In the genomic region with DNA sequence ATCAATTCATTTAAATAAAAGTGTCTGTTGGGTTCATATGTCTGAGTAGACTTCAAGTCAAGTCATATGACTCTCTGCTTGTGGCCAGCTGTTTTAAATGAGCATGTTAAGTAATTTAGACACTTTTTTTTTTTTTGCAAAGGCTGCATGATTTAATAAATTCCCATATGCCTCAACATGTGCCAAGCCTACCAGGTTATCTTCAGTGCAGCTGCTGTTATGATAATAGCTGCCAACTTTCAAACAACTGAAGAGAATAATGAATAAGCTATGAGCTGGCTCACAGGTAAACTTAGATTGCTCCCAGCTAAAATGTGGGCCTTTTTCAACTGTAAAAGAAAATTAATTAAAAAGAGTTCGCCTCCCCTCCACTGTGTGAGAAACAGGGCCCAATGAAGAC, we compare ENCODE assay signal across 25 mouse cellular contexts.
DNase-seq lines count a peak whose midpoint lies in the region; ATAC-seq and TF ChIP-seq lines count a peak whose summit lies in the region.
"Had no signal": no experiment of that assay in that cellular context is flagged by ENCODE, and none has a peak within 500 bp of the region (broad histone marks: within the 10 kb centered on the region; RNA-seq: fewer than 3 reads in every experiment).

No protein-coding gene starts in this region.

- H3K9ac ChIP-seq in embryonic facial prominence, embryonic 14.5 days (ENCODE audit: low read depth, low read length), result no peak overlapping the region
- H3K9ac ChIP-seq in midbrain, embryonic 14.5 days (replicated peaks; ENCODE audit: low read length), result no peak overlapping the region
- no peak overlapping the region for H3K9ac ChIP-seq in midbrain, embryonic 11.5 days (ENCODE audit: low read length)
- H3K9ac ChIP-seq: embryonic facial prominence, embryonic 12.5 days; forebrain, embryonic 12.5 days; forebrain, embryonic 15.5 days; heart, embryonic 12.5 days; heart, embryonic 15.5 days; hindbrain, embryonic 13.5 days had no signal

- no peaks in the 10 kb centered on the region for H3K27me3 ChIP-seq in embryonic facial prominence, embryonic 14.5 days (replicated peaks; ENCODE audit: control insufficient read depth, insufficient read depth, low read length)
- H3K27me3 ChIP-seq in embryonic facial prominence, embryonic 10.5 days (replicated peaks; ENCODE audit: low read depth, poor library complexity, severe bottlenecking), result no peaks in the 10 kb centered on the region
- H3K27me3 ChIP-seq in midbrain, embryonic 14.5 days (ENCODE audit: control insufficient read depth, insufficient read depth, low read length), result no peaks in the 10 kb centered on the region
- no peaks in the 10 kb centered on the region for H3K27me3 ChIP-seq in midbrain, embryonic 11.5 days (ENCODE audit: control insufficient read depth, insufficient read depth, low read length)
- H3K27me3 ChIP-seq: embryonic facial prominence, embryonic 12.5 days; forebrain, embryonic 12.5 days; forebrain, embryonic 15.5 days; heart, embryonic 12.5 days; heart, embryonic 15.5 days; hindbrain, embryonic 13.5 days had no signal

- H3K4me1 ChIP-seq in embryonic facial prominence, embryonic 14.5 days (ENCODE audit: control insufficient read depth, insufficient read depth, low read length), result no peaks in the 10 kb centered on the region
- H3K4me1 ChIP-seq in embryonic facial prominence, embryonic 10.5 days, result 0 out of 2 replicates have a peak, but pooled peaks cover 4% of the 10 kb centered on the region
- no peaks in the 10 kb centered on the region for H3K4me1 ChIP-seq in midbrain, embryonic 14.5 days (ENCODE audit: control insufficient read depth, insufficient read depth, low read length)
- no peaks in the 10 kb centered on the region for H3K4me1 ChIP-seq in midbrain, embryonic 11.5 days (ENCODE audit: control insufficient read depth, insufficient read depth, low read length)
- H3K4me1 ChIP-seq: embryonic facial prominence, embryonic 12.5 days; forebrain, embryonic 12.5 days; forebrain, embryonic 15.5 days; heart, embryonic 12.5 days; heart, embryonic 15.5 days; hindbrain, embryonic 10.5 days; hindbrain, embryonic 13.5 days had no signal

- DNase-seq in embryonic facial prominence, embryonic 14.5 days (ENCODE audit: low spot score), result peak; percentile 27
- no peak for DNase-seq in embryonic facial prominence, embryonic 10.5 days (ENCODE audit: low spot score)
- peak; percentile 21 for DNase-seq in midbrain, embryonic 14.5 days
- DNase-seq in midbrain, embryonic 11.5 days (ENCODE audit: low spot score, missing footprints), result no peak
- DNase-seq in brain, embryonic 14.5 days (ENCODE audit: low read depth), result peak; percentile 57
- no peak for DNase-seq in left cerebral cortex, adult 18-20 months (ENCODE audit: low spot score in 2 of 2)
- DNase-seq in cerebellum, adult 18-20 months, result no peak
- DNase-seq: adrenal gland, adult 8-10 months; adrenal gland, postnatal 25 days; cerebellum, adult 11-12 months; cerebellum, adult 9-10 months; cerebellum, postnatal 14 days; gastrocnemius, postnatal 36 days; heart, postnatal 10 days; heart, postnatal 36 days had no signal

- H3K4me2 ChIP-seq in embryonic facial prominence, embryonic 14.5 days (ENCODE audit: low read depth, low read length), result no peak overlapping the region
- H3K4me2 ChIP-seq in midbrain, embryonic 14.5 days (ENCODE audit: low read length), result no peak overlapping the region
- no peak overlapping the region for H3K4me2 ChIP-seq in midbrain, embryonic 11.5 days
- H3K4me2 ChIP-seq: embryonic facial prominence, embryonic 12.5 days; forebrain, embryonic 12.5 days; forebrain, embryonic 15.5 days; heart, embryonic 12.5 days; heart, embryonic 15.5 days; hindbrain, embryonic 13.5 days had no signal

- 85% methylated on average over 1 of the region's 1 CpGs for WGBS in embryonic facial prominence, embryonic 14.5 days
- 84% methylated on average over 1 of the region's 1 CpGs for whole genome bisulfite sequencing in embryonic facial prominence, embryonic 10.5 days
- WGBS in midbrain, embryonic 14.5 days, result 84% methylated on average over 1 of the region's 1 CpGs
- 92% methylated on average over 1 of the region's 1 CpGs for WGBS in midbrain, embryonic 11.5 days

- TF ChIP-seq CTCF in brain, embryonic 14.5 days (IDR thresholded peaks at IDR 0.05; ENCODE audit: borderline replicate concordance, extremely low read depth, insufficient read depth, insufficient read length), result no peak

- H3K9me3 ChIP-seq in embryonic facial prominence, embryonic 14.5 days (ENCODE audit: control insufficient read depth, low read length), result no peaks in the 10 kb centered on the region
- H3K9me3 ChIP-seq in embryonic facial prominence, embryonic 10.5 days, result no peaks in the 10 kb centered on the region
- no peaks in the 10 kb centered on the region for H3K9me3 ChIP-seq in midbrain, embryonic 14.5 days (ENCODE audit: control insufficient read depth, low read length)
- H3K9me3 ChIP-seq in midbrain, embryonic 11.5 days (ENCODE audit: control insufficient read depth, low read length), result no peaks in the 10 kb centered on the region
- H3K9me3 ChIP-seq: embryonic facial prominence, embryonic 12.5 days; forebrain, embryonic 12.5 days; forebrain, embryonic 15.5 days; heart, embryonic 12.5 days; heart, embryonic 15.5 days; hindbrain, embryonic 10.5 days; hindbrain, embryonic 13.5 days had no signal

- no peak for TF ChIP-seq POLR2A in brain, embryonic 14.5 days (IDR thresholded peaks at IDR 0.05; ENCODE audit: borderline replicate concordance, extremely low read depth, insufficient read depth, insufficient read length, poor library complexity, severe bottlenecking)

- no peak for ATAC-seq in embryonic facial prominence, embryonic 14.5 days (ENCODE audit: low read depth)
- no peak for ATAC-seq in midbrain, embryonic 14.5 days (ENCODE audit: low FRiP score, low TSS enrichment)
- ATAC-seq in midbrain, embryonic 11.5 days (ENCODE audit: low FRiP score), result no peak
- ATAC-seq: activated CD4-positive, CD25-positive, alpha-beta regulatory T cell, adult 4 months; forebrain, embryonic 15.5 days; intestine, postnatal 0 days had no signal

- H3K27ac ChIP-seq in embryonic facial prominence, embryonic 14.5 days (replicated peaks; ENCODE audit: low read depth, low read length), result no peak overlapping the region
- no peak overlapping the region for H3K27ac ChIP-seq in embryonic facial prominence, embryonic 10.5 days (replicated peaks)
- no peak overlapping the region for H3K27ac ChIP-seq in midbrain, embryonic 14.5 days (replicated peaks; ENCODE audit: low read depth, low read length)
- no peak overlapping the region for H3K27ac ChIP-seq in midbrain, embryonic 11.5 days (ENCODE audit: low read depth, low read length)
- H3K27ac ChIP-seq: embryonic facial prominence, embryonic 12.5 days; forebrain, embryonic 12.5 days; forebrain, embryonic 15.5 days; heart, embryonic 15.5 days; hindbrain, embryonic 10.5 days; hindbrain, embryonic 13.5 days had no signal

- no peak overlapping the region for H3K4me3 ChIP-seq in embryonic facial prominence, embryonic 14.5 days (ENCODE audit: low read depth, low read length)
- H3K4me3 ChIP-seq in embryonic facial prominence, embryonic 10.5 days, result no peak overlapping the region
- H3K4me3 ChIP-seq in midbrain, embryonic 14.5 days (replicated peaks; ENCODE audit: low read depth, low read length), result no peak overlapping the region
- no peak overlapping the region for H3K4me3 ChIP-seq in midbrain, embryonic 11.5 days (ENCODE audit: low read depth, low read length)
- H3K4me3 ChIP-seq: embryonic facial prominence, embryonic 12.5 days; erythroblast, embryonic 14.5 days; forebrain, embryonic 12.5 days; forebrain, embryonic 15.5 days; heart, embryonic 12.5 days; heart, embryonic 15.5 days; hindbrain, embryonic 10.5 days; hindbrain, embryonic 13.5 days had no signal

- no peaks in the 10 kb centered on the region for H3K36me3 ChIP-seq in embryonic facial prominence, embryonic 14.5 days (ENCODE audit: control insufficient read depth, insufficient read depth, low read length)
- no peaks in the 10 kb centered on the region for H3K36me3 ChIP-seq in embryonic facial prominence, embryonic 10.5 days (replicated peaks)
- H3K36me3 ChIP-seq in midbrain, embryonic 14.5 days (ENCODE audit: control insufficient read depth, insufficient read depth, low read length), result no peaks in the 10 kb centered on the region
- H3K36me3 ChIP-seq in midbrain, embryonic 11.5 days (ENCODE audit: control insufficient read depth, insufficient read depth, low read length), result no peaks in the 10 kb centered on the region
- H3K36me3 ChIP-seq: embryonic facial prominence, embryonic 12.5 days; forebrain, embryonic 12.5 days; forebrain, embryonic 15.5 days; heart, embryonic 12.5 days; heart, embryonic 15.5 days; hindbrain, embryonic 10.5 days; hindbrain, embryonic 13.5 days had no signal

Comparison
In these comparisons a context has a peak if more than half of its experiments do, and no peak if none do; other contexts are left out.
1. DNase-seq: peak in embryonic facial prominence, embryonic 14.5 days (single experiment), midbrain, embryonic 14.5 days (single experiment) and brain, embryonic 14.5 days (single experiment); none in embryonic facial prominence, embryonic 10.5 days (single experiment), midbrain, embryonic 11.5 days (single experiment), left cerebral cortex, adult 18-20 months (0 of 2) and cerebellum, adult 18-20 months (0 of 2).